Mouse (Mus musculus) cortical plate, adult 2 months (tissue): ENCODE results near the gene Gm9857.

Experiments
- CTCF ChIP-seq: fragments of 200-500 bp; IDR thresholded peaks from 2 replicates; pipeline ENCODE4 v1.5.1; 2011; ENCODE audit warnings: mild to moderate bottlenecking, control low read depth, low read length; ENCODE audit not compliant: insufficient read depth; ENCODE audit errors: extremely low read depth
- POLR2A ChIP-seq: fragments of 200-500 bp; IDR thresholded peaks from 2 replicates; pipeline ENCODE4 v1.6.1; 2011; ENCODE audit warnings: mild to moderate bottlenecking, low read length, control low read depth; ENCODE audit not compliant: insufficient read depth; ENCODE audit errors: extremely low read depth

- no peak for TF ChIP-seq CTCF
- TF ChIP-seq POLR2A: no peak
Observed at GRCm38 (mm10) chr3:108940996-108941395, 751 bp upstream of the Gm9857 start.
